Mouse (Mus musculus): ENCODE data around the gene Gm28047. TPM values are rescaled to one million over a fixed set of nuclear protein-coding genes. Genes with fewer than 3 reads are reported as not detected.

Gene Gm28047
- total and polyA plus RNA-seq, 2 experiments from 2014 or later: 0.74 TPM; not detected in 1

DNA sequence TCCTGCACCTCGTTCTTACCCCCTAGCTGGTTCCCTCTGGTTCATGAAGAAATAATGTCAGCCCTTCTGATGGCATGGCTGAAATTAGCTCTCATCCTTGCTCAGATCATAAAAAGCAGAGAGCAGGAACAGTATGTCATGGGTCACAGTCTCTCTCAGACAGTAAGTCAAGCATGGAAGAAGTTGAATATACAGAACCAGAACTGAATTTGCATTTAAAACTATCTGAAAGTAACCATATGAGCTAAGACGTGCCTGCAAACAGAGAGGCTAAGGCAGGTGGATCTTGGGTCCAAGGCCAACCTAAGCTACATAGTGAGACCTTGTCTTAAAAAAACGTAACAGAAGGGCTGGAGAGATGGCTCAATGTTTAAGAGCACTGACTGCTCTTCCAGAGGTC is 111.9 kb downstream of the Gm28047 start:
- Histone ChIP-seq H3K4me3 (ENCODE audit: low read depth, low read length) (no peak overlapping the region), H3K27me3 (ENCODE audit: insufficient read depth, low read length) (no peaks in the 10 kb centered on the region), H3K9ac (no peak overlapping the region), H3K4me1 (ENCODE audit: insufficient read depth) (peaks cover 34% of the 10 kb centered on the region), H3K27ac (ENCODE audit: low read depth, low read length) (no peak overlapping the region), H3K4me2 (ENCODE audit: low read depth) (no peak overlapping the region), H3K36me3 (ENCODE audit: insufficient read depth) (no peaks in the 10 kb centered on the region; the same call in 1 of the 2 replicates), H3K9me3 (ENCODE audit: low read length) (no peaks in the 10 kb centered on the region)
- DNase-seq: no peak
- TF ChIP-seq CTCF (IDR thresholded peaks at IDR 0.05; ENCODE audit: low read depth): no peak
- ATAC-seq: no peak
- 82% methylated on average over 3 of the region's 3 CpGs for WGBS

DNA sequence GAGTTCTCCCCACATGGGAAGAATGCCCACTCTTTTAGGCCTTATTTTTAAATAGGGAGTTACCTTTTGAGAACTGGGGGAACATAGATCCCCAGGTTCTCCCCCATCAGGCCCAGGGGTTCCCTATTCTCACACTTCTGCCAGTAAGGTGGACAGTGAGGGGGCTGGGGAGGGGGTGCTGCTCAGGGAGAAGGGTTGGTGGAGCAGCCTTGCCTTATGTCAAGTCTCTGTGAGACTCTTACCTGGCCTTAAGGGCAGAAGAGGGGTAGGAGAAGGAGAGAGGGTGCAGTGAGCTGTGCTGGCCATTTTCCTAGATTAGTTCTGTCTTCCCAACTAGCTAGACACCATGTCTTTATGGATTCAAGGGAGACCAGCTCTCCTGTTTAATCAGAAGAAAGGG is 112.4 kb downstream of the Gm28047 start:
- H3K27me3 ChIP-seq (ENCODE audit: insufficient read depth, low read length): no peaks in the 10 kb centered on the region
- DNase-seq: no peak
- 0 out of 2 replicates have a peak overlapping the region, but pooled peaks have one; percentile 96 for H3K27ac ChIP-seq (ENCODE audit: low read depth, low read length)
- no peak for ATAC-seq
- H3K4me1 ChIP-seq (ENCODE audit: insufficient read depth): peaks cover 34% of the 10 kb centered on the region
- no peak overlapping the region for H3K4me2 ChIP-seq (ENCODE audit: low read depth)
- no peak for TF ChIP-seq CTCF (IDR thresholded peaks at IDR 0.05; ENCODE audit: low read depth)
- H3K4me3 ChIP-seq (ENCODE audit: low read depth, low read length): no peak overlapping the region
- H3K9me3 ChIP-seq (ENCODE audit: low read length): no peaks in the 10 kb centered on the region
- H3K9ac ChIP-seq: no peak overlapping the region; the same call in 1 of the 2 replicates
- H3K36me3 ChIP-seq (ENCODE audit: insufficient read depth): peaks cover 4% of the 10 kb centered on the region; the same call in 1 of the 2 replicates

GRCm38 (mm10) chr15:102512010-102512409 is 112.9 kb downstream of the Gm28047 start:
- Histone ChIP-seq H3K4me1 (ENCODE audit: insufficient read depth) (peaks cover 34% of the 10 kb centered on the region), H3K27me3 (ENCODE audit: insufficient read depth, low read length) (no peaks in the 10 kb centered on the region), H3K27ac (ENCODE audit: low read depth, low read length) (peak overlapping the region; percentile 96), H3K9me3 (ENCODE audit: low read length) (no peaks in the 10 kb centered on the region), H3K36me3 (ENCODE audit: insufficient read depth) (peaks cover 9% of the 10 kb centered on the region; the same call in 1 of the 2 replicates), H3K4me3 (ENCODE audit: low read depth, low read length) (no peak overlapping the region), H3K4me2 (ENCODE audit: low read depth) (no peak overlapping the region; the same call in 1 of the 2 replicates), H3K9ac (peak overlapping the region; percentile 18; the same call in 1 of the 2 replicates)
- ATAC-seq (no peak), DNase-seq (no peak)
- TF ChIP-seq CTCF (IDR thresholded peaks at IDR 0.05; ENCODE audit: low read depth): no peak
- 35% methylated on average over 5 of the region's 5 CpGs for WGBS

DNA sequence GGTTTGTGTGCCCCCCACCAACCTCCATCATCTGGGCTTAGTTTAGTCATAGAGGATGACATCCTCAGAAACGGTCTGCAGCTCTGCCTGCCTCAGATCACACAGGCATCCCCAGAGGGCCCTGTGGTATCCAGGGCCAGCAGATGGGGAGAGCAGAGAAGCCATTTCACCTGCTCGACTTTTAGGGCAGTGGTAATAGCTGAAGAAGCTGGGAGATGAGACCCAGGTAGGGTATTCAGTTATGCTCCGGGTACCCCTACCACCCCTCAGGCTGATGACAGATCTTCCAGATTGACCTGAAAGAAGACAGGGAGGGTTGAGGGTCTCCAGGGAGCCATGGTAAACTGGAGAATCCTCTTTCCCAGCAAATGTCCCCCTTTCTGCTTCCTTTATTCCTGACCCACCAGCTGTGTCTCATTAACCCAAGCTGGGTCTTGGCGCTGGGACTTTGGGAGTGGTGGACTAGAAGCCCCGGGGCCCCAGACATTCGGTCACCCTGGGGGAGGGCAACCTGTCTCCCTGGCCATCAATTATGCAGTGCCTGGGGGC is 113.5 kb downstream of the Gm28047 start:
- Histone ChIP-seq H3K4me2 (ENCODE audit: low read depth) (peak overlapping the region; percentile 88), H3K27ac (ENCODE audit: low read depth, low read length) (peak overlapping the region; percentile 96), H3K27me3 (ENCODE audit: insufficient read depth, low read length) (no peaks in the 10 kb centered on the region), H3K4me3 (ENCODE audit: low read depth, low read length) (peak overlapping the region; percentile 66), H3K9ac (peak overlapping the region; percentile 83; the same call in 1 of the 2 replicates), H3K4me1 (ENCODE audit: insufficient read depth) (peaks cover 34% of the 10 kb centered on the region), H3K9me3 (ENCODE audit: low read length) (no peaks in the 10 kb centered on the region), H3K36me3 (ENCODE audit: insufficient read depth) (peaks cover 11% of the 10 kb centered on the region; the same call in 1 of the 2 replicates)
- ATAC-seq (no peak), DNase-seq (no peak)
- 19% methylated on average over 6 of the region's 6 CpGs for WGBS
- TF ChIP-seq CTCF (IDR thresholded peaks at IDR 0.05; ENCODE audit: low read depth): no peak

GRCm38 (mm10) chr15:102510590-102511284 is 114.1 kb downstream of the Gm28047 start:
- TF ChIP-seq CTCF (IDR thresholded peaks at IDR 0.05; ENCODE audit: low read depth): no peak; the same call in 1 of the 2 replicates

DNA sequence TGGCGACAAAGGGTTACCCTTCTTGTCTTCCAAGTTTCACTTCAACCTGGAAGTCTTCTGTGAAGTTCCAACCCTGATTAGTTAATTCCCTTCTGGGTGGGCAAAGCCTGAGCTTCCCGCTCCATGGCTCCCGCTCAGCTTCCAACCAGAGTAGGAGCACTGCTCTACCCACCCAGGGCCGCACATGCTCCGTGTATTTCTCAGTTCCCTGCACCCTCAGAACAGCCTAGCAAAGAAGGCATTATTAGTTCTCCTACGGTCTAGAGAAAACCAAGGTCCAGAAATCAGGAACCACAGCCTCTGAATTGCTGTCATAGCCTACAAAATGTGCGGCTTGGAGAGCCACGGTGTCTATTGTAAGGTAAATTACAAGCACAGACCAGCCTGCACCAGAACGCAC is 114.8 kb downstream of the Gm28047 start:
- TF ChIP-seq CTCF (IDR thresholded peaks at IDR 0.05; ENCODE audit: low read depth): no peak
- Histone ChIP-seq H3K4me1 (ENCODE audit: insufficient read depth) (peaks cover 27% of the 10 kb centered on the region), H3K36me3 (ENCODE audit: insufficient read depth) (peaks cover 19% of the 10 kb centered on the region), H3K27me3 (ENCODE audit: insufficient read depth, low read length) (no peaks in the 10 kb centered on the region), H3K4me3 (ENCODE audit: low read depth, low read length) (peak overlapping the region; percentile 66), H3K9ac (peak overlapping the region; percentile 83), H3K9me3 (ENCODE audit: low read length) (no peaks in the 10 kb centered on the region), H3K27ac (ENCODE audit: low read depth, low read length) (peak overlapping the region; percentile 96), H3K4me2 (ENCODE audit: low read depth) (peak overlapping the region; percentile 88)
- ATAC-seq: peak; percentile 87
- peak; percentile 77 for DNase-seq
- 4% methylated on average over 9 of the region's 9 CpGs for WGBS

More at GRCm38 (mm10) chr15:102510590-102511284, 114.1 kb downstream of the Gm28047 start:
- H3K36me3 ChIP-seq (ENCODE audit: insufficient read depth): peaks cover 12% of the 10 kb centered on the region
- peaks cover 33% of the 10 kb centered on the region for H3K4me1 ChIP-seq (ENCODE audit: insufficient read depth)
- no peaks in the 10 kb centered on the region for H3K9me3 ChIP-seq (ENCODE audit: low read length)
- H3K27me3 ChIP-seq (ENCODE audit: insufficient read depth, low read length): no peaks in the 10 kb centered on the region
- peak; percentile 96 for ATAC-seq
- H3K9ac ChIP-seq: peak overlapping the region; percentile 83
- DNase-seq: peak; percentile 91
- peak overlapping the region; percentile 66 for H3K4me3 ChIP-seq (ENCODE audit: low read depth, low read length)
- 3% methylated on average over 34 of the region's 34 CpGs for WGBS
- peak overlapping the region; percentile 96 for H3K27ac ChIP-seq (ENCODE audit: low read depth, low read length)
- H3K4me2 ChIP-seq (ENCODE audit: low read depth): peak overlapping the region; percentile 88

- no peak overlapping the region for H3K4me3 ChIP-seq (ENCODE audit: low read depth, low read length)
- no peaks in the 10 kb centered on the region for H3K9me3 ChIP-seq (ENCODE audit: low read length)
- no peaks in the 10 kb centered on the region for H3K27me3 ChIP-seq (ENCODE audit: insufficient read depth, low read length)
- TF ChIP-seq CTCF (IDR thresholded peaks at IDR 0.05; ENCODE audit: low read depth): no peak
- peaks cover 26% of the 10 kb centered on the region for H3K4me1 ChIP-seq (ENCODE audit: insufficient read depth)
- ATAC-seq: no peak
- no peak overlapping the region for H3K27ac ChIP-seq (ENCODE audit: low read depth, low read length)
- H3K9ac ChIP-seq: no peak overlapping the region
- DNase-seq: no peak
- no peak overlapping the region for H3K4me2 ChIP-seq (ENCODE audit: low read depth)
- 79% methylated on average over 3 of the region's 3 CpGs for WGBS
- peaks cover 36% of the 10 kb centered on the region for H3K36me3 ChIP-seq (ENCODE audit: insufficient read depth)
Measured at GRCm38 (mm10) chr15:102508336-102508735, 116.5 kb downstream of the Gm28047 start.

All from forebrain, postnatal 0 days (tissue).